Mouse (Mus musculus): ENCODE data around the gene Tnfsf4.

Gene Tnfsf4

GRCm38 (mm10) chr1:161394931-161395459 lies at the start of gene Tnfsf4:
TSS of gene Tnfsf4 (plus strand) at chr1:161395409.
- no peak for DNase-seq (ENCODE audit: low spot score)

GRCm38 (mm10) chr1:161350981-161351380 lies 44.2 kb upstream of the Tnfsf4 start:
- DNase-seq (ENCODE audit: low spot score) = no peak

- no peak for DNase-seq (ENCODE audit: low spot score)
Observed at GRCm38 (mm10) chr1:161365006-161365405, 30.2 kb upstream of the Tnfsf4 start.

GRCm38 (mm10) chr1:161371919-161372318 lies 23.3 kb upstream of the Tnfsf4 start:
- DNase-seq (ENCODE audit: low spot score) = no peak

GRCm38 (mm10) chr1:161375866-161376265 lies 19.3 kb upstream of the Tnfsf4 start:
- DNase-seq (ENCODE audit: low spot score) = no peak

- no peak for DNase-seq (ENCODE audit: low spot score)
Observed at GRCm38 (mm10) chr1:161378571-161378970, 16.6 kb upstream of the Tnfsf4 start.

GRCm38 (mm10) chr1:161379685-161380424 lies 15.4 kb upstream of the Tnfsf4 start:
- DNase-seq (ENCODE audit: low spot score) = no peak

GRCm38 (mm10) chr1:161380425-161380780 lies 14.8 kb upstream of the Tnfsf4 start:
- no peak for DNase-seq (ENCODE audit: low spot score)

GRCm38 (mm10) chr1:161390066-161390465 lies 5.1 kb upstream of the Tnfsf4 start:
- no peak for DNase-seq (ENCODE audit: low spot score)

- DNase-seq (ENCODE audit: low spot score) = no peak
Observed at GRCm38 (mm10) chr1:161392906-161393305, 2.3 kb upstream of the Tnfsf4 start.

GRCm38 (mm10) chr1:161395610-161396009 lies 401 bp downstream of the Tnfsf4 start:
- DNase-seq (ENCODE audit: low spot score) = no peak

- no peak for DNase-seq (ENCODE audit: low spot score)
Observed at GRCm38 (mm10) chr1:161396351-161396750, 1.1 kb downstream of the Tnfsf4 start.

GRCm38 (mm10) chr1:161400126-161400525 lies 4.9 kb downstream of the Tnfsf4 start:
- no peak for DNase-seq (ENCODE audit: low spot score)

- DNase-seq (ENCODE audit: low spot score) = no peak
Observed at GRCm38 (mm10) chr1:161403061-161403460, 7.9 kb downstream of the Tnfsf4 start.

- no peak for DNase-seq (ENCODE audit: low spot score)
Observed at GRCm38 (mm10) chr1:161406480-161406879, 11.3 kb downstream of the Tnfsf4 start.

GRCm38 (mm10) chr1:161419926-161420325 lies 24.7 kb downstream of the Tnfsf4 start:
- no peak for DNase-seq (ENCODE audit: low spot score)

GRCm38 (mm10) chr1:161420646-161421045 lies 25.4 kb downstream of the Tnfsf4 start:
- DNase-seq (ENCODE audit: low spot score) = no peak

- DNase-seq (ENCODE audit: low spot score) = no peak
Observed at GRCm38 (mm10) chr1:161426277-161427056, 31.3 kb downstream of the Tnfsf4 start.

GRCm38 (mm10) chr1:161427057-161427311 lies 31.8 kb downstream of the Tnfsf4 start:
- DNase-seq (ENCODE audit: low spot score) = no peak

- no peak for DNase-seq (ENCODE audit: low spot score)
Observed at GRCm38 (mm10) chr1:161435781-161436180, 40.6 kb downstream of the Tnfsf4 start.

GRCm38 (mm10) chr1:161436503-161436902 lies 41.3 kb downstream of the Tnfsf4 start:
- no peak for DNase-seq (ENCODE audit: low spot score)

- DNase-seq (ENCODE audit: low spot score) = no peak
Observed at GRCm38 (mm10) chr1:161444858-161445257, 49.6 kb downstream of the Tnfsf4 start.

- DNase-seq (ENCODE audit: low spot score) = no peak
Observed at GRCm38 (mm10) chr1:161451683-161452245, 56.6 kb downstream of the Tnfsf4 start.
